Mouse (Mus musculus) hindbrain, embryonic 16.5 days (tissue): ENCODE data around the gene Dapk2. TPM values are rescaled to one million over a fixed set of nuclear protein-coding genes. Genes with fewer than 3 reads are reported as not detected.

Experiments
- ATAC-seq: fragments of 200-750 bp; cut with Nextera tagmentation; 2 replicates; pipeline ENCODE4 v1.8.0; 2017; ENCODE audit warnings: moderate TSS enrichment, moderate library complexity
- H3K27ac ChIP-seq: fragments of 300-500 bp; sonication (generic); 2 replicates; pipeline ENCODE4 v1.5.1; 2014; ENCODE audit warnings: low read depth, mild to moderate bottlenecking, control low read depth, low read length, moderate library complexity
- H3K27me3 ChIP-seq: fragments of 300-500 bp; sonication (generic); replicated peaks from 2 replicates; pipeline ENCODE4 v1.6.1; 2014; ENCODE audit warnings: low read length; ENCODE audit not compliant: control insufficient read depth, insufficient read depth
- H3K36me3 ChIP-seq: fragments of 300-500 bp; sonication (generic); 2 replicates; pipeline ENCODE4 v1.6.1; 2014; ENCODE audit warnings: mild to moderate bottlenecking, low read length, moderate library complexity, mixed read lengths; ENCODE audit not compliant: control insufficient read depth, insufficient read depth
- H3K4me1 ChIP-seq: fragments of 300-500 bp; sonication (generic); 2 replicates; pipeline ENCODE4 v1.6.1; 2014; ENCODE audit warnings: low read depth, low read length; ENCODE audit not compliant: control insufficient read depth, insufficient read depth
- H3K4me2 ChIP-seq: fragments of 300-500 bp; sonication (generic); 2 replicates; pipeline ENCODE4 v1.6.1; 2014; ENCODE audit warnings: mild to moderate bottlenecking, low read length, control low read depth, moderate library complexity
- H3K4me3 ChIP-seq: fragments of 300-500 bp; sonication (generic); 2 replicates; pipeline ENCODE4 v1.5.1; 2014; ENCODE audit warnings: mild to moderate bottlenecking, low read length, control low read depth, moderate library complexity
- H3K9ac ChIP-seq: fragments of 300-500 bp; sonication (generic); 2 replicates; pipeline ENCODE4 v1.6.1; 2014; ENCODE audit warnings: low read depth, mild to moderate bottlenecking, control low read depth, low read length, moderate library complexity
- H3K9me3 ChIP-seq: fragments of 300-500 bp; sonication (generic); 2 replicates; pipeline ENCODE4 v1.6.1; 2014; ENCODE audit warnings: mild to moderate bottlenecking, low read length, moderate library complexity; ENCODE audit not compliant: control insufficient read depth
- WGBS: fragments of 180-500 bp; shearing (Covaris S2); extraction: QIAGEN DNeasy Blood & Tissue Kit; methylation state at CpG from one replicate; pipeline ENCODE4 v1.1.7; 2014; 5-methylcytosine and 5-hydroxymethylcytosine counted together
- polyA plus RNA-seq: library from polyadenylated mRNA; unstranded; fragments of >200 nt; fragmentation: Nextera tagmentation; extraction: Ambion mirVana; gene quantifications from 2 replicates; pipeline ENCODE4 v1.2.1, GENCODE M21; 2015

Gene Dapk2
- polyA plus RNA-seq, 1 experiment from 2014 or later, result 0.79 TPM

- H3K4me2 ChIP-seq, result no peak overlapping the region
- ATAC-seq, result no peak
- H3K4me1 ChIP-seq, result no peaks in the 10 kb centered on the region
- 8% methylated on average over 1 of the region's 1 CpGs for WGBS
- H3K9me3 ChIP-seq, result no peaks in the 10 kb centered on the region
- no peak overlapping the region for H3K4me3 ChIP-seq
- H3K36me3 ChIP-seq, result no peaks in the 10 kb centered on the region
- H3K9ac ChIP-seq, result no peak overlapping the region
- H3K27ac ChIP-seq, result no peak overlapping the region
- no peaks in the 10 kb centered on the region for H3K27me3 ChIP-seq
Measured at GRCm38 (mm10) chr9:66177975-66178374, 20.0 kb downstream of the Dapk2 start.

- H3K9ac ChIP-seq, result no peak overlapping the region
- H3K4me1 ChIP-seq, result no peaks in the 10 kb centered on the region
- H3K27me3 ChIP-seq, result no peaks in the 10 kb centered on the region
- H3K4me3 ChIP-seq, result no peak overlapping the region
- H3K27ac ChIP-seq, result no peak overlapping the region
- 85% methylated on average over 6 of the region's 6 CpGs for WGBS
- H3K4me2 ChIP-seq, result no peak overlapping the region
- no peak for ATAC-seq
- H3K36me3 ChIP-seq, result no peaks in the 10 kb centered on the region
- no peaks in the 10 kb centered on the region for H3K9me3 ChIP-seq
Measured at GRCm38 (mm10) chr9:66179795-66180194, 21.8 kb downstream of the Dapk2 start.

- Histone ChIP-seq H3K27ac (no peak overlapping the region), H3K9ac (no peak overlapping the region), H3K4me1 (no peaks in the 10 kb centered on the region), H3K27me3 (no peaks in the 10 kb centered on the region), H3K4me3 (no peak overlapping the region), H3K4me2 (no peak overlapping the region), H3K36me3 (no peaks in the 10 kb centered on the region), H3K9me3 (no peaks in the 10 kb centered on the region)
- WGBS, result 83% methylated on average over 4 of the region's 4 CpGs
- ATAC-seq, result no peak
Measured at GRCm38 (mm10) chr9:66181126-66181825, 23.3 kb downstream of the Dapk2 start.

- Histone ChIP-seq H3K27ac (no peak overlapping the region), H3K9me3 (no peaks in the 10 kb centered on the region), H3K4me2 (no peak overlapping the region), H3K4me1 (no peaks in the 10 kb centered on the region), H3K27me3 (no peaks in the 10 kb centered on the region), H3K4me3 (no peak overlapping the region), H3K36me3 (no peaks in the 10 kb centered on the region), H3K9ac (no peak overlapping the region)
- ATAC-seq, result no peak
- 75% methylated on average over 11 of the region's 11 CpGs for WGBS
Measured at GRCm38 (mm10) chr9:66181826-66182678, 24.0 kb downstream of the Dapk2 start.

GRCm38 (mm10) chr9:66182679-66182993, 24.6 kb downstream of the Dapk2 start:
- Histone ChIP-seq H3K27ac (no peak overlapping the region), H3K4me3 (no peak overlapping the region), H3K27me3 (no peaks in the 10 kb centered on the region), H3K36me3 (no peaks in the 10 kb centered on the region), H3K4me1 (no peaks in the 10 kb centered on the region), H3K9ac (no peak overlapping the region), H3K9me3 (no peaks in the 10 kb centered on the region), H3K4me2 (no peak overlapping the region)
- ATAC-seq, result no peak
- 75% methylated on average over 3 of the region's 3 CpGs for WGBS

GRCm38 (mm10) chr9:66183023-66183422, 25.0 kb downstream of the Dapk2 start:
- no peaks in the 10 kb centered on the region for H3K27me3 ChIP-seq
- no peaks in the 10 kb centered on the region for H3K9me3 ChIP-seq
- H3K4me3 ChIP-seq, result no peak overlapping the region
- no peak for ATAC-seq
- H3K4me2 ChIP-seq, result no peak overlapping the region
- WGBS, result 63% methylated on average over 3 of the region's 3 CpGs
- H3K4me1 ChIP-seq, result no peaks in the 10 kb centered on the region
- no peak overlapping the region for H3K27ac ChIP-seq
- no peaks in the 10 kb centered on the region for H3K36me3 ChIP-seq
- H3K9ac ChIP-seq, result no peak overlapping the region

- no peak for ATAC-seq
- no peaks in the 10 kb centered on the region for H3K9me3 ChIP-seq
- H3K4me1 ChIP-seq, result no peaks in the 10 kb centered on the region
- WGBS, result 61% methylated on average over 5 of the region's 5 CpGs
- H3K4me2 ChIP-seq, result no peak overlapping the region
- no peaks in the 10 kb centered on the region for H3K36me3 ChIP-seq
- H3K27ac ChIP-seq, result no peak overlapping the region
- H3K9ac ChIP-seq, result no peak overlapping the region
- no peaks in the 10 kb centered on the region for H3K27me3 ChIP-seq
- no peak overlapping the region for H3K4me3 ChIP-seq
Measured at GRCm38 (mm10) chr9:66184572-66184971, 26.5 kb downstream of the Dapk2 start.

- Histone ChIP-seq H3K4me3 (no peak overlapping the region), H3K27ac (no peak overlapping the region), H3K36me3 (no peaks in the 10 kb centered on the region), H3K9ac (no peak overlapping the region), H3K4me1 (no peaks in the 10 kb centered on the region), H3K4me2 (no peak overlapping the region), H3K9me3 (no peaks in the 10 kb centered on the region), H3K27me3 (no peaks in the 10 kb centered on the region)
- no peak for ATAC-seq
- 7% methylated on average over 6 of the region's 6 CpGs for WGBS
Measured at GRCm38 (mm10) chr9:66186426-66186825, 28.4 kb downstream of the Dapk2 start.

- no peak overlapping the region for H3K9ac ChIP-seq
- H3K36me3 ChIP-seq, result no peaks in the 10 kb centered on the region
- no peaks in the 10 kb centered on the region for H3K9me3 ChIP-seq
- no peaks in the 10 kb centered on the region for H3K27me3 ChIP-seq
- no peak for ATAC-seq
- H3K4me2 ChIP-seq, result no peak overlapping the region
- no peaks in the 10 kb centered on the region for H3K4me1 ChIP-seq
- H3K4me3 ChIP-seq, result no peak overlapping the region
- 47% methylated on average over 1 of the region's 1 CpGs for WGBS
- H3K27ac ChIP-seq, result no peak overlapping the region
Measured at GRCm38 (mm10) chr9:66189026-66189425, 31.0 kb downstream of the Dapk2 start.
